Mouse (Mus musculus) T-helper 1 cell (primary cell): ENCODE data around the gene Zfp790.

Experiments used
- in situ Hi-C: fragments of 300-600 bp; cut with MboI, MseI; formaldehyde crosslinking; loops from one replicate; pipeline ENCODE4 v1.15.1; 2025; ENCODE audit warnings: high pct_unique_total_duplicates

Gene Zfp790

GRCm38 (mm10) chr7:29815910-29816429, at the start of gene Zfp790:
TSS of gene Zfp790 (plus strand) at chr7:29816114.
- in situ Hi-C loops: loop anchor here (5.0 kb wide), 2 partner anchors 41 to 49 kb away; partner anchors contain the start of genes Zfp420 and Zfp84

- in situ Hi-C loops: loop anchor here (5.0 kb wide), 1 partner anchor 50 kb away; the partner anchor contains the start of gene Zfp790
Measured at GRCm38 (mm10) chr7:29767058-29767686, 48.7 kb upstream of the Zfp790 start.

GRCm38 (mm10) chr7:29768090-29768900, 47.6 kb upstream of the Zfp790 start, which contains the start of gene Zfp84:
TSS of gene Zfp84 (plus strand) at chr7:29768552.
- in situ Hi-C loops: loop anchor here (5.0 kb wide), 1 partner anchor 49 kb away; the partner anchor contains the start of gene Zfp790

DNA sequence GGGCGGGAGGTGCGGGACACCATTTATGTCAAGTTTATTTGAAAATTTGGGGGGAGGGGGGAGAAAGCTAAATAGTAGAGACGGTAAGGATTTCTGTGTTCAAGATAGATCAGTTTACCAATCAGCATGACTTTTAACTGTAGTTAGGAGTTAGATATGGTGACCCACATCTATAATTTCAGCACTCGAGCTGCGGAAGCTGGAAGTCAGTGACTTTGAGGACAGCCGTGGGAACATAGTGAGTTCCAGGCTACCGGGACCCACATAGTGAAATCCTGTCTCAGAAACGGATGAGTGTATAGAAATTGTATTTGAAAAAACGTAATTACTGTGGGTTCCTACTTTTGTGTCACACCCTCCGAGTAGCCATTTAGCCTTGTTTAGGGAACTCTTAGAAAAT, 46.9 kb upstream of the Zfp790 start:
- in situ Hi-C loops: loop anchor here (5.0 kb wide), 1 partner anchor 48 kb away; the partner anchor contains the start of gene Zfp790

DNA sequence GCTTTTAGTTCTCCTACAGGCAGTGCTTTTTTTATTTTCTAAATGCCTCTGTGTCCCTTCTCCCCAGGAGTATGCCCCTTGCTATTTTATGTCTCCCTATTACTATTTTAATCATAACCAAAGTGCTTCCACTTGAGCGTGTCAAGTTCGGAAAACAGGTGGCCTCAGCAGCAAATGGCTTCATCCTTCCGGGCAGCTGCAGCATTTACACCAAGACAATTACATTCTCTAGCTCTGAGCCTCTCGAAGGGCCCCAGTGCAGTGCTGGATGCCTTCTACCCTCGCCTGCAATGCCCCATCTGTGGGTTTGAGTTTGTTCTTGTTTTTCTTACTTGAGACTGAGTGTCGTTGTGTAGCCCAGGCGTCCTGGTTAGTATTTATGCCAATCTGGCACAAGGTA, 42.4 kb upstream of the Zfp790 start:
- in situ Hi-C loops: loop anchor here (5.0 kb wide), 1 partner anchor 134 kb away; the partner anchor contains the start of genes Zfp27 and Zfp383

DNA sequence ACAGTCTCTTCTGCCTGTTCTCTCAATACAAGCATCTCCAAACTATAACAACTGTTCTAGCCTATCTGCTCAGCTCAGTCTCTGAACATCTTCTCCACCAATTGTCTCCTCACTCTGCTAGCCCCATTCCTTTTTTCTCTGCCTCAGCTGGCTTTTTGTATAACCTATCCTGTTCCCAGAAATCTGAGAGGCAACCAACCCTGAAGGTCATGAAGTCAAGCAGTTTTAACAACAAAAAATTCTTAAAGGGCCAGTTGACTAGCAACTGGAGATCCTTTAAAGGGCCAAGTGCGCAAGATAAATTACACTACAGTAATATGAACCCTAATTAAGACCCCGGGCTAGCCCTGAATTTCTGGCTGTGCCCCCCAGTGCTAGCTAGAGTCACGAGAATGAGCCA, 41.5 kb upstream of the Zfp790 start:
- in situ Hi-C loops: loop anchor here (5.0 kb wide), 1 partner anchor 133 kb away; the partner anchor contains the start of genes Zfp27 and Zfp383

- in situ Hi-C loops: loop anchor here (5.0 kb wide), 1 partner anchor 821 kb away; the partner anchor contains the start of gene Zbtb32
Measured at GRCm38 (mm10) chr7:29776568-29776967, 39.3 kb upstream of the Zfp790 start.

DNA sequence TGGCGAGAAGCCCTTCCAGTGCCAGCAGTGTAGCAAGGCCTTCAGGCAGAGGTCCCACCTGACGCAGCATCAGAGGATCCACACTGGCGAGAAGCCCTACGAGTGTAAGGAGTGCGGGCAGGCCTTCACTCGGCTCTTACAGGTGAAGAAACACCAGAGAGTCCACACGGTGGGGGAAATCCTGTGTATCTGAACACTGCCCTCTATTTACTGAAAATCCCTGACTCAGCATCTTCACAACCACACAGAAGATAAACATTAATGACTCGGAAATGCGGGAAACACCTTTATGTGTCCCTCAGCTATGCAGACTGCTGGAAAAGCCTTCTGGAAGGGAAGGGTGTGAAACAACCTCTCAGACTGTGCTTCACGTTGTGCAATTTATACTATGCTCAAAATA, 38.5 kb upstream of the Zfp790 start:
- in situ Hi-C loops: loop anchor here (5.0 kb wide), 1 partner anchor 820 kb away; the partner anchor contains the start of gene Zbtb32

GRCm38 (mm10) chr7:29783871-29784551, 31.9 kb upstream of the Zfp790 start, which contains the start of gene Zfp30:
TSS of gene Zfp30 (plus strand) at chr7:29783998.
- in situ Hi-C loops: no loop called here

DNA sequence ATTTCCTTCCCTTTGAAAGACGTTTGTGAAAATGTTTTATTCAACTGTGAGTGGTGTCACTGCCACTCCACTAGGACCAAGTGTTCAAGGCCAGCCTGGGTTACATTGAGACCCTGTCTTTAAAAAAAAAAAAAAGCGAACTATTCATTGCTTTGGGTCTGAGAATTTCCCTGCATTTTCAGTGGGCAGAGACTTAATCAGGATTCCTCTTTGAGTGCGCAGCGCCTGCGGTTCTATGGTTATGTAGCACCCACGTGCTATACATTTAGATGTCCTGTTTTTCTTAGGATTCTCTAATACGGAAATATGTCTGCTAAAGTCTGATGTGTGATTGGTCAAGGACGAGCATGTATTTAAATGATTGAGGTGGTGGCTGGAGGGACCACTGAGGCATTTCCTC, 30.9 kb upstream of the Zfp790 start:
- in situ Hi-C loops: loop anchor here (5.0 kb wide), 1 partner anchor 57 kb away; no protein-coding TSS in a partner anchor

GRCm38 (mm10) chr7:29785888-29786287, 30.0 kb upstream of the Zfp790 start:
- in situ Hi-C loops: loop anchor here (5.0 kb wide), 1 partner anchor 56 kb away; no protein-coding TSS in a partner anchor

DNA sequence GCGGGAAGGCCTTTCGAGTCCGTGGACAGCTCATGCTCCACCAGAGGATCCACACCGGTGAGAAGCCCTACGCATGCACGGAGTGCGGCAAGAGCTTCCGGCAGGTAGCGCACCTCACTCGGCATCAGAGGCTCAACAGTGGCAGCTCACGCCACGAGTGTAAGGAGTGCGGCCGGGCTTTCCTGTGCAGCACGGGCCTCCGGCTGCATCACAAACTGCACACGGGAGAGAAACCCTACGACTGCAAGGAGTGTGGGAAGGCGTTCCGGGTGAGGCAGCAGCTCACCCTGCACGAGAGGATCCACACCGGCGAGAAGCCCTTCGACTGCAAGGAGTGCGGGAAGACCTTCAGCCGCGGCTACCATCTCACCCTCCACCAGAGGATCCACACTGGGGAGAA, 23.0 kb upstream of the Zfp790 start:
- in situ Hi-C loops: no loop called here

GRCm38 (mm10) chr7:29807046-29807445, 8.9 kb upstream of the Zfp790 start:
- in situ Hi-C loops: no loop called here

DNA sequence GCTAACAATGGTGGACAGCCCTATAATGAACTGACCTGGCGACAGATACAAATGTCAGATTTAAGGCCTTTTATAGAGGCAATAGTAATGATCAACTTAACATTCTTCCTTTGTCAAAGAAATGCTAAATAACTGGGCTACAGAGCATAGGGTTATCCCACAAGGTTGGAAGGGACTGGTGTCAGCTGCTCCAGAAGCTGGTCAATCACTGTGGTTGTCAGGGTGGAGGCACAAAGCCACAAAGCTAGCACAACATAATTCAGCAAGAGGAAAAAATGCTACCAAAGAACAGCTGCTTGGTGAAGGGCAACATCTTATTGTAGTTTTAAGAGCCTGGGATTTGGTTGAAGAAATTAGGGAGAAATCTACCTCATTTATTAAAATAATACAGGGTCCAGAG, 3.7 kb upstream of the Zfp790 start:
- in situ Hi-C loops: no loop called here

DNA sequence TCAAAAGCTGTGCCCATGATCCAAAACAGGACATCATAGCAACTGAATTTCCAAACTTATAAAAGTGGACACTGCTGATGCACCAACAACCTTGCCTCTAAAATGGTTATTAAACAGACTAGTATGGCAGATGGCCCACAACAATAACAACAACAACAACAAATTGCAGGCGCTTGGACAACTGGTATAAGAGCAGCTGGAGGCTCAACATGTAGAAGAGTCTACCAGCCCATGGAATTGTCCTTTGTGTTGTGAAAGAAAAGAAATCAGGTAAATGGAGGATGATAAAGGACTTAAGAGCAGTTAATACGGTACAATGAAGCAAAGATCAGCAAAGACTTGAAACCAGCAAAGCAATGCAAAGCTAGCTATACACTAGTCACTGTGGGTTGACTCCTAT, 1.5 kb upstream of the Zfp790 start:
- in situ Hi-C loops: no loop called here

DNA sequence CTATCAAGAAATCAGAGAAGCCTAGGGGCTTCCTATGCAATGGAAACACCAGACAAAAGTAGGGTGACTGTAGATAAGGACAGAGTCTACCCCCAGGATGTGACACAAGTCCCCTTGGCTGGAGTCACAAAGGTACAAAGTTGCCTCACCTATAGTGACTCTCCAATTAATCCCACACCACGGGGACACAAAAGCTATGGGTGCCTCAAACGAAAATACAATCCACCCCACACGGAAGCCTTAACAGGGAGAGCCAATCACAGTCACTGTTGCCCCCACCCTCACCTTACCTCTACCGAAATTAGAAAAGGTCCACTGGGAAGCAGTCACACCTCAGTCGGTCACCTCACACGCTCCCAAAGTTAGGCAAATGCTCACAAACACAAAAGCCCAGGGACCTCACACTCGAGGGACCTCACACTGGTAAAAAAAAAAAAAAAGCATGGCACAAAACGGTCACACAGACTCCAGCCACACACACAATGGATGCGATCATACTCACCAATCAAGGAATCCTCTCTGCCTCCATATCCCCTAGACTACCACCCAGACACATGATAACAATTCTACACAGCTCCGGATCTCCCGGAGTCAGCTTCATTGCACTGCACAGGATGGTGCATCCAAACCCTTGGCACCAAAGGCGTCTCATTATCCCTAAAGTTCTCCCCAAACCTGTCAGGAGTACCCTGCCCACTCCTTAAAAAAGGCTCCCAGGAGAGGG, 691 bp upstream of the Zfp790 start:
- in situ Hi-C loops: loop anchor here (5.0 kb wide), 2 partner anchors 42 to 48 kb away; partner anchors contain the start of genes Zfp420 and Zfp84

GRCm38 (mm10) chr7:29818619-29819254, 2.8 kb downstream of the Zfp790 start:
- in situ Hi-C loops: loop anchor here (5.0 kb wide), 2 partner anchors 39 to 51 kb away; partner anchors contain the start of genes Zfp420 and Zfp84

DNA sequence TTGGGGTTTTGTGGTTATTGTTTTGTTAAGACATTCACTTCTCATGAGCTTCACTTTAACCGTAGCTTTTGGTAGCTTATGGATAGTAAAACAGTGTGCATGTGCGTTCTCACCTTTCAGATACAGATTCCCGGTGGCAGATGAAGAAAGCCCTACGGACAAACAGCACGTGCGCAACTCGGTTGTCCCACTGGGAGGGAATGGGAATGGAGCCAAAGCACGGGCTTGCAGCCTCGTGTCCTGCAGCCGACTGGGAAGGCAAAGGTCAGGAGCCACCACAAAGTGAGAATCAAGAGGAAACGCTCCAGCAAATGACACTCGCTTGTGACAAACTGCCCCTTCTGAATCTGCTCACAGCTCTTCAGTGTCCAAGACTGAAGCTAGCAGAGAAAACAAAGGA, 12.1 kb downstream of the Zfp790 start:
- in situ Hi-C loops: no loop called here

DNA sequence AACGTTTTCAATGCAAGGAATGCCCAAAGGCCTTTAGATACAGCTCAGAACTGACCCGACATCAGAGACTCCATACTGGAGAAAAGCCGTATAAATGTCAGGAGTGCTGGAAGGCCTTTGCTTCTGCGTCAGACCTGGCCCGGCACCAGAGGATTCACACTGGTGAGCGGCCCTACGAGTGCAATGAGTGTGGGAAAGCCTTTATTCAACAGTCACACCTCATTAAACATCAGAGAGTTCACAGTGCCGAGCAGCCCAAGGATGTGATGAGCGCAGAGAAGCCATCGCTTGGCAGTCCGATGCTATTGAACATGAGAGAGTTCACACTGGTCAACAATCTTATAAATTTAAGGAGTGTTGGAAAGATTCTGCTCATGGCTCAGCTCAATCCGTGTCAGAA, 13.9 kb downstream of the Zfp790 start:
- in situ Hi-C loops: no loop called here

DNA sequence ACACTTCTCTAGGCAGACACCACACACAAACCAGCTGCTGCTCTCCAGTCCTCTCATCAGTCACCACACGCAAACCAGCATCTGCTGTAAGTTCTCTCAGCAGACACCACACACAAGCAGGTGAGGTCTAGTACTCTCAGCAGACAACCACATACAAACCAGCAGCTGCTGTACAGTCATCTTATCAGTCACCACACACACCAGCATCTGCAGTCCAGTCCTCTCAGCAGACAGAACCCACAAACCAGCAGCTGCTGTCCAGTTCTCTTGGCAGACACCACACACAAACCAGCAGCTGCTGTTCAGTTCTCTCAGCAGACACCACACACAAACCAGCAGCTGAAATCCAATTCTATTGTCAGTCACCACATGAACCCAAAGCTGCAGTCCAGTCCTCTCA, 20.9 kb downstream of the Zfp790 start:
- in situ Hi-C loops: no loop called here
